Mouse (Mus musculus): ENCODE data around the gene Tcea2.

The Tcea2 gene

GRCm38 (mm10) chr2:181675454-181675853 is 4.7 kb upstream of the Tcea2 start:
- peak; percentile 78 to 84 for DNase-seq

GRCm38 (mm10) chr2:181676424-181676823 is 3.7 kb upstream of the Tcea2 start:
- no peak for DNase-seq

GRCm38 (mm10) chr2:181677096-181677754 is 2.9 kb upstream of the Tcea2 start:
- peak; percentile 54 to 67 for DNase-seq

DNA sequence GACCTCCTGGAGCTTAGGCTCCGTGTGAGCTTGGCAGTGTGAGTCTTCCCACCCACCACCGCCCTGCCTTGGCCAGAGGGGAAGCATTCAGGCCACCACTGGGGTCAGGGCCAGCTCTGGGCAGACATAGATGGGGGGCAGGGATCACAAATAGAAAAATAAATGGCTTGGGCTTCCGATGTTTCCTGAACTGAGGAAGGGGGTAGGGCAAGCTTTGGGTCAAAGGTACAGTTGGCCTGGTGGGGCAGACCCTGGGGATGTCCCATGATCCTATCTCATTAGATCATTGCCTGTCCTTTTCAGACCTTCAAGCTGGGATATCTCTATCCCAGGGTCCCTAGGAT is 2.4 kb upstream of the Tcea2 start:
- peak; percentile 31 to 66 for DNase-seq

DNA sequence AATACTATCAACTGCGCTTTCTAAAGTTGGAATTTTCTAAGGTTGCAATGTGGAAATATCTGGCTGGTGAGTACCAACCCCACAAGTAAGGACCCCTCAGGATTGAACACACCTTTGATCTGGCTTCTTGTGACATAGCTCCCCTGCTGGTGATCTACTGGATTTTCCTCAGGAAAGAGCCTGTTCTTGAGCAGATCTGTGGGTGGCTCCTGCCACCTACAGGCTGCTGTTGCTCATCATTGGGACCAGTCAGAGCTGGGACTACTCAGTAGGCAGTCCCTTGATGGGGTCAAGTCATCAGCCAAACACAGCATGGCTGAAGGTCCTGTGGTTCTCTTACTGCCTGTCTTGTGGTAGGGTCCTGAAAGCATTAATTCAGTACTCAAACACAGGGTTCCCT is 1.3 kb upstream of the Tcea2 start:
- DNase-seq = peak; percentile 87 to 88

DNA sequence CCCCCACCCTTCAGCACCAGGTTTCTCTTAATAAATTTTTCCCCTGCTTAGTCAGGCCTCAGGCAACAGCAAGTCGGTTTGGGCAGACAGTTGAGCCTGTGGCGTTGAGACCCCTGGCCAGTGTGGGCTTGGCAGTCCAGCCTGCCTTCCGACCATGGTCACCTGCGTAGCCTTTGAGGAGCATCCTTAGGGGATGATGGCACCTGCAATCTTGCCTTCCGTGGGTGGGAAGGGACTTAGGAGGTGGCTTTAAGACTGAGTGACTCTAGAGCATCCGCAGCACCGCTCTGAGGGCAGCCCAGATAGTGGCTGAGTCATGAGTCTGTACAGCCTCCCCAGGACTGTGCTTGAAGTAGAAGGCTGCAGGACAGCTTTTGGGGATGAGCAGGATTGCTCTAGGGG is 607 bp downstream of the Tcea2 start:
- DNase-seq = no peak

- DNase-seq = no peak
These were observed 1.9 kb downstream of the Tcea2 start for GRCm38 (mm10) chr2:181681978-181682377.

DNA sequence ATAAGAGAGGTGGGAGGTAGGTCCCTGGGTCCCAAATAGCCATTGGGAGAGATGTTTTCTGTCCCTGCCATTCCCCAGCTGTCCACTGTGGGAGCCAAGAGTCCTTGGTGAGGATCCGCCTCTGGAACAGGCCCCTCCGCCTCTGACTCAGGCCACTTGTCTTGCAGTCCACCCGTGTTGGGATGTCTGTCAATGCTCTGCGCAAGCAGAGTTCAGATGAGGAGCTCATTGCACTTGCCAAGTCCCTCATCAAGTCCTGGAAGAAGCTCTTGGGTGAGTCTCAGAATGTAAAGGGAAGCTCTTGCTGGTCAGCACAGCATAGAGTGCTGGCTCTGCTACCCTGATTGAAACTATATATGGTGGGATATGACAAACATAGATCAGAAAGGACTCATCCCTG is 3.3 kb downstream of the Tcea2 start:
- no peak for DNase-seq

GRCm38 (mm10) chr2:181684713-181685112 is 4.6 kb downstream of the Tcea2 start:
- no peak for DNase-seq

DNA sequence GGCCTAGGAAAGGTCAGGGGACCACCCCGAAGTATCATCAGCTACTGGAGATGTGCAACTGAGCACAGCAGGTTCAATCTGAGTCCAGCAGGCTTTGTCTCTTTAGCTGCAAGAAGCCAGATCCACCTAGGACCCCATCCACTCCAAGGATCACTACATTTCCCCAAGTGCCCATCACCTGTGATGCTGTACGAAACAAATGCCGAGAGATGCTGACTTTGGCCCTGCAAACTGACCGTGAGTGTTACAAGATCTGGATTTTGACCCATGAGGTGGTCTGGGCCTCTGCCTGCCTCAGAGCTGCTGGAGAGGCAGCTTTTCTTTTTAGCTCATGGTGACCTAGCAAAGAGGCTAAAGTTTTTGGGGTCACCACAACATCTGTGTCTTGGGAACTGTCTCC is 5.6 kb downstream of the Tcea2 start:
- DNase-seq = no peak

GRCm38 (mm10) chr2:181687586-181687985 is 7.5 kb downstream of the Tcea2 start:
- no peak for DNase-seq

GRCm38 (mm10) chr2:181689466-181690160 is 9.5 kb downstream of the Tcea2 start:
- no peak for DNase-seq

GRCm38 (mm10) chr2:181691083-181691482 is 11.0 kb downstream of the Tcea2 start:
- no peak for DNase-seq

- DNase-seq = no peak
These were observed 11.5 kb downstream of the Tcea2 start for GRCm38 (mm10) chr2:181691571-181691970.

DNA sequence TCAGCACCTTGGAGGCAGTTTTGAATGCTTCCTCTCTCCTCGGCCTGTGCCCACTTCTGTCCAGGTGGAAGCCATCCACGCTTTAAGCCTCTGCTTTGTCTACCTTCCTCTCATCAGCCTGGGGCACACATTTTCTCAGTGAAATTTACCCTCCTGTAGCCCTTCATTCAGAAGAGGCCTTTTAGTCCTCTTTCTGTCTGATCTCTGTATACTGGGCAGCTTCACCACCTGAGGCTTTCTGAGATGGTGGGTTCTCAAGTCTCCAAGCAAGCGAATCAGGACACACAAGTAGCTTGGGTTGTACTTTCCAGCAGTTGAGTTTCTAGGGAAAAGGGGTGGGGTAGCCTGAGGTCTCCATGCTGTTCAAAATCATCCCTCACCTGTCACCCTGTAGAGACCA is 12.2 kb downstream of the Tcea2 start:
- no peak for DNase-seq

- peak; percentile 62 to 64 for DNase-seq
These were observed 13.5 kb downstream of the Tcea2 start, which contains the start of gene Rgs19 for GRCm38 (mm10) chr2:181693339-181694280. Gene Rgs19 (minus strand): TSS chr2:181693977.

- DNase-seq = no peak
These were observed 14.5 kb downstream of the Tcea2 start for GRCm38 (mm10) chr2:181694581-181694980.

GRCm38 (mm10) chr2:181695776-181696175 is 15.7 kb downstream of the Tcea2 start:
- DNase-seq = no peak

GRCm38 (mm10) chr2:181696801-181697420 is 16.8 kb downstream of the Tcea2 start:
- no peak for DNase-seq

DNA sequence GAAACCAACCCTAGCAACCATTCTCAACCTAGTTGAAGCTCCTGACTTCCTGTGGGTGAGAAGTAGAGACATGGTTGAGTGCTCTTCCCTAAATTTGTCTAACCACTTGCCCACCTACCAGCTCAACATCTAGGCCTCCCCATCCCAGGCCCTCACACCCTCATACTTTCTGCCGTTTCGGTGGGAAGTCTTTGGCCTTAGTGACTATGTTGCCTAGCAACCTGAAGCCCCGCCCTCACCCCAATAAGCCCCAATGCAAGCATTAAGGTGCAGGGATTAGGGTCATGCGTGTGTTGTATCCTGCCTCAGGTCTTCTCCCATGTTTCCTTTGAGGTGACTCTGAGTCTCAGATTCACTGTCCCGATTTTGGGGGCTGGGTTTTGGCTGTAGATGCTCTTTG is 18.1 kb downstream of the Tcea2 start, which contains the start of gene Lkaaear1:
Gene Lkaaear1 (minus strand): TSS at position 202 of the 400 bp plus-strand sequence.
- no peak for DNase-seq

DNA sequence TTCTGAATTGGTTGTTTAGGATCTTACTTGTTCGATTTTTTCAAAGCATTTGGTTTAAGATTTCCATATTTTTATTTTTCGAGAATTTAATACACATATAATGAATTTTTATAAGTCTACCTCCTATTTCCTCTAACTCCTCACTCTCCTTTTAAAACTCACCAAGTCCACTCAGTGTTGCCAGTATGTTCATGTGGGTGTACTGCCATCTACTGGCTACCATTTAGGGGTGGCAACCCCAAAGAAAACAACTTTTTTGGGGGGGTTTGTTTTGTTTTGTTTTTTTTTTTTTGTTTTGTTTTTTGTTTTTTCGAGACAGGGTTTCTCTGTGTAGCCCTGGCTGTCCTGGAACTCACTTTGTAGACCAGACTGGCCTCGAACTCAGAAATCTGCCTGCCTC is 26.6 kb downstream of the Tcea2 start:
- DNase-seq = no peak

GRCm38 (mm10) chr2:181713749-181714148 is 33.6 kb downstream of the Tcea2 start:
- DNase-seq = no peak

DNA sequence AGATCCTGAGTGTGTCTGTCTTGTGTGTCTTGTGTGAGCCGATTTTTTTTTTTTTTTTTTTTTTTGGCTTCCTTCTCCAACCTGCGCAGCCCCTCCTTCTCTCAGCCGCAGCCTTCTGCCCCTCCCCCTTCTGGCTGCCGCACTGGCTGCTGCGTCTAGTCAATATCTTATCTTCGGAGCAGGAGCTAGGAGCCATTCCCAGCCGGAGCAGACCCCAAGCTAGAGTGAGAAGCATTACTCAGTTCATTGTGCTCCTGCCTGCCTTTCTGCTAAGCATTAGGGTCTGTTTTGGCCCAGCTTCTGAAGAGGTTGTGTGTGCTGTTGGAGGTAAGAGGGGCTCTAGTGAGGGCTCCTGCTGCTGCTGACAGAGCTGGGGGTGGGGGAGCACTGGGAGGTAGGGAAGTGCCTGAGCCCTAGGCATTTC is 34.8 kb downstream of the Tcea2 start, which contains the start of gene Oprl1:
Gene Oprl1 (plus strand): TSS at position 114 of the 424 bp plus-strand sequence.
- DNase-seq = no peak
